Mouse (Mus musculus) heart, adult 2 months (tissue): ENCODE results near the gene Lrrc4. TPM values are rescaled to one million over a fixed set of nuclear protein-coding genes. Genes with fewer than 3 reads are reported as not detected.

Experiments
- DNase-seq, 2 experiments: peaks; one replicate each; pipeline ENCODE4 v3.0.0; 2021
- H3K27ac ChIP-seq: fragments of 200-600 bp; 2 replicates; pipeline ENCODE4 v1.8.1; 2022
- H3K27me3 ChIP-seq: fragments of 200-500 bp; 2 replicates; pipeline ENCODE4 v1.6.1; 2012; ENCODE audit warnings: mild to moderate bottlenecking, low read length, inconsistent platforms, mixed read lengths; ENCODE audit not compliant: control insufficient read depth, insufficient read depth
- H3K36me3 ChIP-seq: fragments of 200-500 bp; 2 replicates; pipeline ENCODE4 v1.6.1; 2012; ENCODE audit warnings: low read length, inconsistent platforms; ENCODE audit not compliant: control insufficient read depth, insufficient read depth
- H3K4me1 ChIP-seq: fragments of 200-500 bp; 2 replicates; pipeline ENCODE4 v1.6.1; 2011; ENCODE audit warnings: low read length; ENCODE audit not compliant: control insufficient read depth, insufficient read depth
- H3K4me3 ChIP-seq: fragments of 200-600 bp; 2 replicates; pipeline ENCODE4 v1.8.1; 2022
- H3K79me2 ChIP-seq: fragments of 200-500 bp; replicated peaks from 2 replicates; pipeline ENCODE4 v1.6.1; 2012; ENCODE audit warnings: mild to moderate bottlenecking, inconsistent platforms, low read length, moderate library complexity, mixed read lengths; ENCODE audit not compliant: control insufficient read depth, insufficient read depth
- H3K9ac ChIP-seq: fragments of 200-500 bp; 2 replicates; pipeline ENCODE4 v1.6.1; 2012; ENCODE audit warnings: low read depth, mild to moderate bottlenecking, control low read depth, inconsistent platforms, low read length, mixed read lengths
- CTCF ChIP-seq: fragments of 200-600 bp; IDR thresholded peaks from 2 replicates; pipeline ENCODE4 v1.8.1; 2022; ENCODE audit warnings: antibody characterized with exemption, mild to moderate bottlenecking, moderate library complexity
- EP300 ChIP-seq: fragments of 200-500 bp; IDR thresholded peaks from 2 replicates; pipeline ENCODE4 v1.6.1; 2011; ENCODE audit warnings: low read depth, low read length, control low read depth; ENCODE audit not compliant: insufficient read depth
- POLR2A ChIP-seq: fragments of 200-500 bp; IDR thresholded peaks from 2 replicates; pipeline ENCODE4 v1.6.1; 2011; ENCODE audit warnings: mild to moderate bottlenecking, low read depth, low read length, control low read depth; ENCODE audit not compliant: insufficient read depth
- WGBS: fragments of 180-500 bp; shearing (Covaris S2); methylation state at CpG from one replicate; pipeline ENCODE4 v1.1.7; 2018; 5-methylcytosine and 5-hydroxymethylcytosine counted together
- intact Hi-C: fragments of 180-260 bp; cut with DNase I; formaldehyde crosslinking; loops from one replicate; pipeline ENCODE4 v1.15.1; 2025
- polyA plus RNA-seq: library from polyadenylated mRNA; depleted of rRNA; stranded (reverse); fragments of >200 nt; gene quantifications from 2 replicates; pipeline ENCODE4 v1.2.3, GENCODE M21; 2012; rRNA removed
- total RNA-seq, 2 experiments: library from RNA; stranded (reverse); gene quantifications; 2 replicates each; pipeline ENCODE4 v1.2.3; 2021

Gene Lrrc4
- total and polyA plus RNA-seq, 3 experiments: 0.43 to 0.68 (median 0.47) TPM

- Histone ChIP-seq H3K36me3 (peaks cover 4% of the 10 kb centered on the region; the same call in 1 of the 2 replicates), H3K4me3 (no peak overlapping the region), H3K27me3 (no peaks in the 10 kb centered on the region), H3K4me1 (peaks cover 11% of the 10 kb centered on the region), H3K27ac (no peak overlapping the region), H3K9ac (no peak overlapping the region), H3K79me2 (no peaks in the 10 kb centered on the region)
- TF ChIP-seq EP300: no peak
- no peak for TF ChIP-seq CTCF
- TF ChIP-seq POLR2A: no peak
- no peak for DNase-seq
- WGBS: 87% methylated on average over 4 of the region's 4 CpGs
- intact Hi-C loops: no loop called here
Observed at GRCm38 (mm10) chr6:28614856-28615255, 216.7 kb downstream of the Lrrc4 start.

GRCm38 (mm10) chr6:28613441-28613840 is 218.1 kb downstream of the Lrrc4 start:
- Histone ChIP-seq H3K4me1 (peaks cover 5% of the 10 kb centered on the region), H3K27me3 (no peaks in the 10 kb centered on the region), H3K36me3 (no peaks in the 10 kb centered on the region), H3K79me2 (no peaks in the 10 kb centered on the region), H3K27ac (no peak overlapping the region), H3K9ac (no peak overlapping the region), H3K4me3 (no peak overlapping the region)
- TF ChIP-seq CTCF (no peak), POLR2A (no peak), EP300 (no peak)
- WGBS: 79% methylated on average over 4 of the region's 4 CpGs
- no peak for DNase-seq
- intact Hi-C loops: no loop called here

Other genes with a start within 250 kb of the Lrrc4 start
- under 1 TPM; 0.08 to 0.30 TPM for gene Lep, start 228.5 kb upstream of the Lrrc4 start, total RNA-seq
- 1.7 and 1.9 TPM in 2 replicates for gene Lep, start 228.5 kb upstream of the Lrrc4 start, polyA plus RNA-seq